Mouse (Mus musculus) spleen, postnatal 14 days (tissue): ENCODE results near the gene Olfr485.
"Not testable (repeated sequence)": the region's sequence is repeated elsewhere in the genome, so short reads cannot be mapped to it uniquely, and the experiment has no call there.

Source experiments
- DNase-seq, 2 experiments: peaks; one replicate each; pipeline ENCODE4 v3.0.0; 2021 to 2022; ENCODE audit warnings: low spot score in 2 of 2

The Olfr485 gene

GRCm38 (mm10) chr7:108159771-108160170 lies at the start of gene Olfr485:
Olfr485 (minus strand) TSS chr7:108159871.
- DNase-seq: no peak

- DNase-seq: no peak
Measured at GRCm38 (mm10) chr7:108196938-108197337, 37.3 kb upstream of the Olfr485 start.

DNA sequence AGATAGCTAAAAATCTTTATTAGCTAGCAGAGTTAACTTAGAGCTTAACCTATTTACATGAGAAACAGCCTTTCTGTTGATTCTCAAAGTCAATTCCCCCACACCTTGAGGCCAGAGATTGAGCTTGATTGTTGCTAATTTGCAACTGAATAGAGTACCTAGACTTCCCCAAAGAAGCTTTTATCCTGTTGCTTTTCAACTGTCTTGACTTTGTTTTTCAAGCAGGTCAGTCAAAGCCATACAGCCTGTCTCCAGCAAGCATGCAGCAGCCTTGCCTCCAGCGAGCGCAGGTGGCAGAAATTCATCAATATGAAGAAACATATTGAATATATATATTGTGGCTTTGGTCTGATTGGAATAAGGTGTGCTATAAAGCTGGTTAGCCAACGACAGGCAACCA lies 36.7 kb upstream of the Olfr485 start:
- not testable (repeated sequence) for DNase-seq

GRCm38 (mm10) chr7:108192714-108193113 lies 33.0 kb upstream of the Olfr485 start:
- DNase-seq: not testable (repeated sequence)

- not testable (repeated sequence) for DNase-seq
Measured at GRCm38 (mm10) chr7:108191196-108191595, 31.5 kb upstream of the Olfr485 start.

DNA sequence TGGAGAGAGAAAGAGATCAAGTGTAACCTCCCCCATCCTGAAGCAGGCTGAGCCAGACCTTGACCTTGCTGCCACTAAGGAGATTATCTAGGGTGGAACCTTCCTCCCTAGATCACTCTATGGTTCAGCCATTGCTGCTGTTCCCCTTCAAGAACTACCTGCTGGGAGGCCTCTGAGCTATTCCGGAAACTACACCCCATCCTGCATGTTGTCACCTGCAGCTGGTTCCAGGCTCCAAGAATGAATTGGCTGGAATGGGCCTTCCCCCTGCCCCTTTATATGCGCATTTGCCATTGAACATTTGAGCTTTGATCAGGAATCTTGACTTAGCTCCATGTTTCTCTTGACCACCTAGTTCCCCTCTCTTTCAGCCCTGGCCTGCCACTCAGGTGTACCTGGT lies 25.6 kb upstream of the Olfr485 start:
- DNase-seq: not testable (repeated sequence)

- not testable (repeated sequence) for DNase-seq
Measured at GRCm38 (mm10) chr7:108184401-108184800, 24.7 kb upstream of the Olfr485 start.

DNA sequence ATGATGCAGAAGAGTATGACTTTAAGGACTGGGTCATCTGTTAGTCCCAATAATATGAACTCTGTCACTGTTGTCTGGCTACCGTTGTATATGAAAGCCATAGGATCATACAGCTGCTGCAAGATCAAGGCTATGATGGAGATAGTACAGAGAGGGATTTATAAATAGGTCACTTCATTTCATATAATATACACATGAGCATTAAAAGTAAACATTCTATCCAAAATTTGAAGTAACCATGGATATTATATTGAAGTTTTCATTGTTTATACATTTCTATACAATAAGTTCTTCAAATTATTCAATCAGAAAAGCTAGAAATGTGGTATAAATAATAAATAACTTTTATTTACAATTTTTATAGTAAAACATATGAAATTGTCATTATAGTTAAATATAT lies 13.0 kb upstream of the Olfr485 start, which contains the start of gene Olfr486:
Gene Olfr486 (minus strand): TSS at position 101 of the 400 bp plus-strand sequence.
- not testable (repeated sequence) for DNase-seq

DNA sequence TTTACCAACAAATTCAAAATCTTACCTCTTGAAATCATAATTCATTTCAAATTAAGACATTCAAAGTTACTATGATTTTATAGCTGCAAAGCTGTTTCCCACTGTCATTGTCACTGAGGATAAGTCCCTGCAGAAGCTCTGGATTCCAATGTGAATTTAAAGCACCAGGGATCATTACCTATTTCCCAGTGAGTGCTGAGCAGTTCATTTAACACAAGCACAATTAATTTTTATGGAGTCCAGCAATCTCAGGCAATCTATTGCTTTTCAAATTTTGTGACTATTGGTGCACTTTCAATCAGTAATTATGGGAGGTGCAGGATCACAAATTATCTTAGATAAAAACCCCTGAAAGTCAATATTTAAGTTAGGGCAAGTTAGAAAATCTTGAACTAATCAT lies 32.3 kb downstream of the Olfr485 start, which contains the start of gene Olfr484:
Gene Olfr484 (minus strand): TSS at position 101 of the 400 bp plus-strand sequence.
- no peak for DNase-seq

DNA sequence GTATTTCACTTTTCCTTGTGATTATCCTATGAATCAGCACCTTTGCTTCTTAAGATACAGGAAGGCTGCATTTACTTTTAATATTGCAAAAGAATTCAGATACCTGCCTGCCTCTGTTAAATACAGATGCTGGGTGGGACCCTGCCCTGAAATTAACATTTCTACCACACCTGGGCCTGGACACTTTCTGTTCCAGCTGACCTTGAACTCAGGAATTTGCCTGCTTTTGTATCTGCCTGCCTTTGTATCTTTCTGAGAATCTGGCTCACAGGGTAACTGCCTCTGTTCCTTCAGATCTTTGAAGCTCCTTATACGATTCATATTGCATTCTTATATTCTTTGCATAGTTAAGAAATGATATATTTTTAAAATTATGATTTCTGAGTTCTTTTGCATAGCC lies 38.3 kb downstream of the Olfr485 start:
- DNase-seq: no peak

- no peak for DNase-seq
Measured at GRCm38 (mm10) chr7:108120681-108121080, 39.0 kb downstream of the Olfr485 start.
